Mouse (Mus musculus): ENCODE results near the gene Gm21992. TPM values are rescaled to one million over a fixed set of nuclear protein-coding genes. Genes with fewer than 3 reads are reported as not detected.
"Not testable (repeated sequence)": the region's sequence is repeated elsewhere in the genome, so short reads cannot be mapped to it uniquely, and the experiment has no call there.

The Gm21992 gene
- total RNA-seq, 1 experiment from 2014 or later = 17.3 TPM

DNA sequence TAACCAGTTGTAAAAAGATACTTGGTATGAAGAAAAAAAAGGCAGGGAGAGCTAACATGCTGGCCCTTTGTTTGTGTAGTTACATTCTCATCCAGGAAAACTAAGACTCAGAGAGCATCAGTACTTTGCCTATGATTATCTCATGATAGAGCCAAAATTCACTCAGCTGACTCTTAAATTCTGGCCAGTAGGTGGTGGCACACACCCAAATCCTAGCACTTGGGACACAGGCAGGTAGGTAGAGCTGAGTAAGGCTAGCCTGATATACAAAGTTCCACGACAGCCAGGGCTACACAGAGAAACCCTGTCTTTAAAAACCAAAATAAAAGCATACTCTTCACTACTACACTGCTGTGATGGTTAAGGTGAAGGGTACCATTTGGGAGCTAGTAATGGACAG, 48.5 kb downstream of the Gm21992 start:
- ATAC-seq (ENCODE audit: extremely low read depth, insufficient number of reproducible peaks, low FRiP score, poor library complexity, severe bottlenecking) = no peak

DNA sequence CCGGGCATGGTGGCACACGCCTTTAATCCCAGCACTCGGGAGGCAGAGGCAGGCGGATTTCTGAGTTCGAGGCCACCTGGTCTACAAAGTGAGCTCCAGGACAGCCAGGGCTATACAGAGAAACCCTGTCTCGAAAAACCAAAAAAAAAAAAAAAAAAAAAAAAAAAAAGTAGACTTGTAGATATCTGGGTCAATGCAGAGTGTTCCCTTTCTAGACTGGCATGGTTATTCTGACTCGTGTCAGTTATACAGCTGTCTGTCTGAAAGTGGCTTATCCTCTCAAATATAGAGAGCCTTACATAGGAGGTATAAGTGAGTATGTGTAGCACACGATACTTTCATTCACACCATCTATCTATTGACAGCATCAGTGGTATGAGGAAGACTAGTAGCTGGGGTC, 50.9 kb downstream of the Gm21992 start:
- ATAC-seq (ENCODE audit: extremely low read depth, insufficient number of reproducible peaks, low FRiP score, poor library complexity, severe bottlenecking) = not testable (repeated sequence)

DNA sequence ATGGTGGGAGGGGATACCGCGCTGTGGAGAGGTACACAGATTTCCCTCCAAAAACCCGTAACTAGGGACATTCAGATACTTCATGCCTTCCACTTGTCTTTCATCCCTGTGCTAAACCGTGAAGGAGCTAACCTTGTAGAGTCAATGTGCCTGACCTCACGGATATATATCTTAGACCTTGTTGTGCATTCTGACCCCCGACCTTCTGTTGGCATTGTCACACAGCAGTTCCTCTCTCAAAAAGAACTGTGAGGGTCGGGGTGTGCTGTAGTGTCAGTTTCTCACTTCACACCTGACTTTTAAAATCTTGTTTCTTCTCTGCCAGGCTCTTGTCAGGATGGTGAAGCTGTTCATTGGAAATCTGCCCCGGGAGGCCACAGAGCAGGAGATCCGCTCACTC, 54.5 kb downstream of the Gm21992 start:
- no peak for ATAC-seq (ENCODE audit: extremely low read depth, insufficient number of reproducible peaks, low FRiP score, poor library complexity, severe bottlenecking)

DNA sequence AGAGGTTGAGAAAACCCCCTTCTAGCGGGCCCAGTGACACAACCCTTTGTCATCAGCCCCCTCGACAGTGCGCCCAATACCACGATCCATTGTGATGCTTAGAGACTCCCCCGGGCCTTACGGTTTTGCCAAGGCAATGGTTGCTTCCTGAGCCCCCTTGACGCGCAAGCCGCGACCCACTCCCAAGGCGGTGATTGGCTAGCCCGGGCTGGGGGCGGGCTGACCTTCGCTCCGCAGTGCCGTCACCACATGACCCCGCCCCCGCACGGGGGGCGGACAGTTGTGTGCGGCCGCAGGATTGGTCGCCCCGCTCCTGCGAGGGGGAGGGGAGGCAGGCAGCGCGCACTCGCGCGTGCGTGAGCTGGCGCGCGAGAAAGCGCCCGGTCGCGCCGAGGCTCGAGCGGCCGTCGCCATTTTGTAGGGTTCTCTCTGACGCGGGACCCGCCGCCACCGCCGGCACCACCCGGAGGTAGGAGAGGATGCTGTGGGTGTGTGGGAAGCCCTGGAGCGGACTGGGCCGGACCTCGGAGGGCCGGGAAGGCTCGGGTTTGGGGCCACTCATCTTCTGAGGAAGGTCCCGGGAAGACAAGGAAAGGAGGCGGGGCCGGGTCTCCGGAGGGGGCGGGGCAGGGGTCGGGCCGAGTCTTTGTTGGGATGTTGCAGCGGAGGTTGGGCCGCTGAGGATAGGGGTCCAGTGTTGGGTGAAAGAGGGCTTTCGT, 55.1 kb downstream of the Gm21992 start, which contains the start of gene Rbm4b:
Gene Rbm4b (plus strand): TSS at position 305 of the 719 bp plus-strand sequence.
- peak; percentile 79 for ATAC-seq (ENCODE audit: extremely low read depth, insufficient number of reproducible peaks, low FRiP score, poor library complexity, severe bottlenecking)

DNA sequence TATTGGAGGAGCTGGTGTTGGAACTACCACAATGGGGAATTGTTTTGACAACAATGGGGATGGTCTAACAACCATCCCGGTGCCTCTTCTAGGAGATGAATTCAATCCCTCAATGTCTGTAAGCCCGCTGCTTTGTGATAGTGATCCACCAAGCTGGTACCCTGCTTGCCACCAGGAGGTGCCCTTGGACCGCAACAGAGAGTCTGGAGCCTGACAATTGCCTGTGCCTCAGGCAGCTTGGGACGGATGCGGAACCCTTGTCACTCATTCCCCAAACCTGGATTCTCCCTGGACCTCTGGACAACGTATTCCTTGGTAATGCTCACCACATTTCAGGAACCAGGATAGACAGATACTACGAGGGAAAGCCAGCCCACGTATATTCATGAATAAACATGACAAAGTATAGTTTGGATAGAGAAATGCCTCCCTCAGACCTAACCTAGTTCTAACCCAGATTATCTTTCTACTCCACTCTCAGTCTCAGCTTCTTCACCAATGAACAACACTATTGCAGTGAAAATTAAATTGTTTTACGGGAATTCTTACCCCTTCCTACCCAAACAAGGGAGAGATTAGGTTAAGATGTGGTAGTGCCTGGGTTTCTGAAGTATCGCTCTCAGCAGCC, 55.7 kb downstream of the Gm21992 start:
- ATAC-seq (ENCODE audit: extremely low read depth, insufficient number of reproducible peaks, low FRiP score, poor library complexity, severe bottlenecking) = peak; percentile 80

DNA sequence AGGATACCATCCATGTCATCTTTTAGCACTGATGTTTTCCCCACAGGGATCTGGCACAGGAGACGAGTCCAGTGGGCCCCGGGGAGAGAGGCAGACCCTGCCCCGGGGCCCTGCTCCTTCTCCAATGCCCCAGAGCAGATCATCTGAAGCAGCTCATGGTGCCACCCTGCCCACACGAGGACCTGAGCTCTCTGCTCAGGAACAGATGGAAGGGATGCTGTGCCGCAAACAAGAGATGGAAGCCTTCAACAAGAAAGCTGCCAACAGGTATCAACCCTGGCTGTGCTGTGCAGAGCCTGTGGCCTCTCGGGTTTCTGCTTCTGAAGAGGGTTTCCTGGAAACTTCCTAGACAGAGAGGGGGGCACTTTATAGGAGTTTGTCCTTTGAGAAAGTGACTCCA, 61.4 kb downstream of the Gm21992 start:
- ATAC-seq (ENCODE audit: extremely low read depth, insufficient number of reproducible peaks, low FRiP score, poor library complexity, severe bottlenecking) = no peak

DNA sequence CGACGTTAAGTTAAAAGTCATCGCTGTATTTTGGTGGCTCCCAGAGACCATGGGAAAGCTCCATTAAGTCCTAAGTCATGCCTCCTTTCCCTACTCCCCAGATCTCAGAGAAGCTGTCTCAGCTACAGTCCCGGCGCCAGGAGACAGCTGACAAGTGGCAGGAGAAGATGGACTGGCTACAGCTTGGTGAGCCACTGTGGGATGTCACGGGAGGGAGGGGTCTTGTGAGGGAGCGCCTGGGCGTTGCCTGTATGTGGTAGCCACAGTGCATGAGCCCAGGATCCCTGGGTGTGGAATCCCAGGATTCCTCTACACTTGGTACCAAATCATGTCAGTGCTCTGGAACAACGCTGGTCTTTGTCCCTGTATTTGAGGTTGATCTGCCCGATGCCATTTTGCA, 62.9 kb downstream of the Gm21992 start:
- no peak for ATAC-seq (ENCODE audit: extremely low read depth, insufficient number of reproducible peaks, low FRiP score, poor library complexity, severe bottlenecking)

DNA sequence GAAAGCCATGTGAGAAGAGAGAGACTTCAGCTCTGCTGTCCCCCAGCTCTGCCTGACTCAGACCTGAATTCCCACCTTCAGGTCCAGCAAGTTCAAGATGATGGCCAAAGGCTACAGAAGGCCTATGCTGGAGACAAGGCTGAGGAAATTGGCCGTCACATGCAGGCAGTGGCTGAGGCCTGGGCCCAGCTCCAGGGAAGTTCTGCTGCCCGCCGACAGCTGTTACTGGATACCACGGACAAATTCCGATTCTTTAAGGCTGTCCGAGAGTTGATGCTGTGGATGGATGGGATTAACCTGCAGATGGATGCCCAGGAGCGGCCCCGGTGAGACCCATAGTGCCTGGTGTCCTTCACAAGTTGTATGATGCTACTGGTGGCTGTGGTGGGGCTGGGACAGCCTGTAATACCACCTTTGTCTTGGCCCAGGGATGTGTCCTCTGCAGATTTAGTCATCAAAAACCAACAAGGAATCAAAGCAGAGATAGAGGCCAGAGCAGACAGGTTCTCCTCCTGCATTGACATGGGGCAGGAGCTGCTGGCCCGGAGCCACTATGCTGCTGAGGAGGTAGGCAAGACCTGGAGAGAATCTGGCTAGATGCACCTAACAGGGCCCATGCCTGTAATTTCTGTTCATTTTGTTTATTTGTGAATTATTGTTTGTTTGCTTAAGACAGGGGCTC, 63.6 kb downstream of the Gm21992 start:
- no peak for ATAC-seq (ENCODE audit: extremely low read depth, insufficient number of reproducible peaks, low FRiP score, poor library complexity, severe bottlenecking)

DNA sequence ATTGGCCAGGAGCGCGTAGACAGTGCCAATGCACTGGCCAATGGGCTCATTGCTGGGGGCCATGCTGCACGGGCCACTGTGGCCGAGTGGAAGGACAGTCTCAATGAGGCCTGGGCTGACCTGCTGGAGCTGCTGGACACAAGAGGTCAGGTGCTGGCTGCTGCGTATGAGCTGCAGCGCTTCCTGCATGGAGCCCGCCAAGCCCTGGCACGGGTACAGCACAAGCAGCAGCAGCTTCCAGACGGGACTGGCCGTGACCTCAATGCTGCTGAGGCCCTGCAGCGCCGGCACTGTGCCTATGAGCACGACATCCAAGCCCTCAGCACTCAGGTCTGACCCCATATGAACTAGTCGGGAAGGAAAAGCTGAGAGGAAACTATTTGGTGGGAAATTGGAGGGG, 64.8 kb downstream of the Gm21992 start:
- no peak for ATAC-seq (ENCODE audit: extremely low read depth, insufficient number of reproducible peaks, low FRiP score, poor library complexity, severe bottlenecking)

DNA sequence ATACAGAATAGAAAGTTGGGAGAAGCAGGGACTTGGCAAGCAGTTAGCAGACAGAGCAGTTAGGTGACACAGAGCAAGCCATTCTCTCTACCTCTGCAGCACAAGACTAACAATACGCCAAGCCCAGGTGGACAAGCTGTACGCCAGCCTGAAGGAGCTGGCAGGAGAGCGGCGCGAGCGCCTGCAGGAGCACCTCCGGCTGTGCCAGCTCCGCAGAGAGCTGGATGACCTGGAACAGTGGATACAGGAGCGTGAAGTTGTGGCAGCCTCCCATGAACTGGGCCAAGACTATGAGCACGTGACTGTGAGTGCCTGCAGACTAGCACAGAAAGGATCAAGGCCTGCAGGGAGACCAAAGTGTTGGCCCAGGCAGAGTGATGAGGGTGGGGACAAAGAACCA, 65.7 kb downstream of the Gm21992 start:
- no peak for ATAC-seq (ENCODE audit: extremely low read depth, insufficient number of reproducible peaks, low FRiP score, poor library complexity, severe bottlenecking)

DNA sequence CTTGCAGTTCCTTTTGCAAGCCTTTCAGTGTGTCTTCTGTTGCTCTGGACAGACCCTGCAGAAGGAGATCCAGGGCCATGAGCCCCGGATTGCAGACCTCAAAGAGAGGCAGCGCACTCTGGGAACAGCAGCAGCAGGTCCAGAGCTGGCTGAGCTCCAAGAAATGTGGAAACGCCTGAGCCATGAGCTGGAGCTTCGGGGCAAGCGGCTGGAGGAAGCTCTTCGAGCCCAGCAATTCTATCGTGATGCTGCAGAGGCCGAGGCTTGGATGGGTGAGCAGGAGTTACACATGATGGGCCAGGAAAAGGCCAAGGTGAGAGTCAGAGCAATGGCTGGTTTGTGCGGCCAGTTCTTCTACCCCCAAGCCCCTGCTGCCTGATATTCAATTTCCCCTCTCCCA, 66.4 kb downstream of the Gm21992 start:
- no peak for ATAC-seq (ENCODE audit: extremely low read depth, insufficient number of reproducible peaks, low FRiP score, poor library complexity, severe bottlenecking)

DNA sequence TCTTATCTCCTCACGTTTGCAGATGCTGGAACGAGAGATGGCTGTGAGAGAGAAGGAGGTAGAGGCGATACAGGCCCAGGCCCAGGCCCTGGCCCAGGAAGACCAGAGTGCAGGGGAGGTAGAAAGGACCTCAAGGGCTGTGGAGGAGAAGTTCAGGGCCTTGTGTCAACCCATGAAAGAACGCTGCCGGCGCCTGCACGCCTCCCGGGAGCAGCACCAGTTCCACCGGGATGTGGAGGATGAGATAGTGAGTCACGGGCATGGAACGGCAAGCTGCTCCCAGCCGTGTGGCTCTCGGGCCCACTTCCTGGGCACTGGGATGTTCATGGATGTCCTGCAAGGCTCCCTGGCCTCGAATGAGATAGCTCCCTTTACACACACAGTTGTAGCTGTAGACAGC, 67.4 kb downstream of the Gm21992 start:
- ATAC-seq (ENCODE audit: extremely low read depth, insufficient number of reproducible peaks, low FRiP score, poor library complexity, severe bottlenecking) = no peak

DNA sequence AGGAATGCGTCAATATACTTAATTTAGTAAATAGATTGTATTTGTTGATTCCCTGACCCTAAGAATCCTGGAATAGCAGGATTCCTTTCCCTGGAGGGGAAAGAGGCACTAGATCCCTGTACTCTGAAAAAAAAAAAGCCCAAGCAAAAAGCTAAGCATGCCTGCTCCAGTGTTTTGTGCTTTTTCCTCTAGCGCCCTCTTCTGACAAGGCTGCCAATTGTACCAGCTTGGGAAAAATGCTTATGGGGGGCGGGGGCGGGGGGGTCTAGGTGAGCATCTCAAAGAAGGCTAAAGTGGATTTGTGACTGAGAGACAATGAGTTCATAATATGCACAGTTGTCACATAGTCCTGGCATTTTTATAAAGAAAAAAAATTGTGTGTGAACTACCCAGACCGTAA, 67.9 kb downstream of the Gm21992 start:
- no peak for ATAC-seq (ENCODE audit: extremely low read depth, insufficient number of reproducible peaks, low FRiP score, poor library complexity, severe bottlenecking)

DNA sequence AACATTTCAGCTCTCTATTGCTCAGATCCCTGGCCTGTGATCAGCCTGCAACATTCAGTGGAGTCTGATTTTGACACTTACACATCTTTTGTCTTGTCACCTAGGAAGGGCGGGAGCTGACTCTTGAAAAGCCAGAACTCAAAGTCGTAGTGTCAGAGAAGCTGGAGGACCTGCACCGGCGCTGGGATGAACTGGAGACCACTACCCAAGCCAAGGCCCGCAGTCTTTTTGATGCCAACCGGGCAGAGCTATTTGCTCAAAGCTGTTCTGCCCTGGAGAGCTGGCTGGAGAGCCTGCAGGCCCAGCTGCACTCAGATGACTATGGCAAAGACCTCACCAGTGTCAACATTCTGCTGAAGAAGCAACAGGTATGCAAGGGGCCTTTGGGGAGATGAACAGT, 69.2 kb downstream of the Gm21992 start:
- ATAC-seq (ENCODE audit: extremely low read depth, insufficient number of reproducible peaks, low FRiP score, poor library complexity, severe bottlenecking) = no peak

DNA sequence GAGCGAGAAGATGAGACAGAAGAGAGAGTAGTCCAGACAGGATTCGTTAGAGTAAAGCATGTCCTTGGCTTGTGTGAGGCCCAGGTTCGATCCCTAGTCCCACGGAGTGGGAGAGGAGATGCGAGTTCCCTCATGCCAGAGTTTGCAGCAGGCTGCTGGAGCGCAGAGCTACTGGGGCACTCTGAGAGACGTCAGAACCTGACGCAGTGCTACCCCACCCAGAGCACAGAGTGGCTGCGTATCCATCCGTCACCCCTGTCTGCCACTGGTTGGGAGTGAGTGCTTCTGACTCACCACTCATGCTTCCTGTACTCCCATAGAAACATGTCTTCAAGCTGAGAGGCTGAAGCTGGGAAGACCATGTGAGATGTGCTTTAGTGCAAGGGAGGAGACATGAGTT, 69.9 kb downstream of the Gm21992 start:
- ATAC-seq (ENCODE audit: extremely low read depth, insufficient number of reproducible peaks, low FRiP score, poor library complexity, severe bottlenecking) = no peak

DNA sequence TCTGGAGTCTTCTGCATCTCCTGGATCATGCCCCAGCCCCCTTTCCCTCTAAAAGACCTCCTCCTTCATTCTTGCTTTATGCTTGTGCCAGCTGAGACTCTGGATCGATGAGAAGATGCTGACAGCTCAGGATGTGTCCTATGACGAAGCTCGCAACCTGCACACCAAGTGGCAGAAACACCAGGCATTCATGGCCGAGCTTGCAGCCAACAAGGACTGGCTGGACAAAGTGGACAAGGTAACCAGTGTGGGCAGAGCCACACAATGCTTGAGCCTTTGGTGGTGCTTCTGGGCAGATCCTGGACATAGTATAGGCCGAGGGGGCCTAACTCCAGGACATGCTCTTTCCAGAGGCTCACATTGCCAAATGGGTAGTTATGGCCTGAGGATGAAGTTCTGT, 71.7 kb downstream of the Gm21992 start:
- ATAC-seq (ENCODE audit: extremely low read depth, insufficient number of reproducible peaks, low FRiP score, poor library complexity, severe bottlenecking) = no peak

DNA sequence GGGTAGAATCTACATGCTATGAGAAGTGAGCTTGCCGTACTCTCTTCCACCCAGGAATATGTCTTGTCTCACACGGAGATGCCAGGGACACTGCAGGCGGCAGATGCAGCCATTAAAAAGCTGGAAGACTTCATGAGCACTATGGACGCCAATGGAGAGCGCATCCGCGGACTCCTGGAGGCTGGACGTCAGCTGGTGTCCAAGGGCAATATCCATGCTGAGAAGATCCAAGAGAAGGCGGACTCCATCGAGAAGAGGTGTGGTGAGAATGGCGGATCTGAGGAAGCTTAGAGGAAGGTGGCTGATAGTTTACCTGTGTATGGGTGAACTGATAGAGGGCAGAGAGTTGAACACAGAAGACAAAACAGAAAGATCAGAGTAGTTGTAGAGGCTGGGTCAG, 72.4 kb downstream of the Gm21992 start:
- no peak for ATAC-seq (ENCODE audit: extremely low read depth, insufficient number of reproducible peaks, low FRiP score, poor library complexity, severe bottlenecking)

DNA sequence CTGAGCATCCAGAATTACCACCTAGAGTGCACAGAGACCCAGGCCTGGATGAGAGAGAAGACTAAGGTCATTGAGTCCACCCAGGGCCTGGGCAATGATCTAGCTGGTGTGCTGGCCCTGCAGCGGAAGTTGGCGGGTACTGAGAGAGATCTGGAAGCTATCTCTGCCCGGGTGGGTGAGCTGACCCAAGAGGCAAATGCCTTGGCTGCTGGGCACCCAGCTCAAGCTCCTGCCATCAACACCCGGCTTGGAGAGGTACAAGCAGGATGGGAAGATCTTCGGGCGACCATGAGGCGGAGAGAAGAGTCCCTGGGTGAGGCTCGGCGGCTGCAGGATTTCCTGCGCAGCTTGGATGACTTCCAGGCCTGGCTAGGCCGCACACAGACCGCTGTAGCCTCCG, 73.5 kb downstream of the Gm21992 start:
- no peak for ATAC-seq (ENCODE audit: extremely low read depth, insufficient number of reproducible peaks, low FRiP score, poor library complexity, severe bottlenecking)

DNA sequence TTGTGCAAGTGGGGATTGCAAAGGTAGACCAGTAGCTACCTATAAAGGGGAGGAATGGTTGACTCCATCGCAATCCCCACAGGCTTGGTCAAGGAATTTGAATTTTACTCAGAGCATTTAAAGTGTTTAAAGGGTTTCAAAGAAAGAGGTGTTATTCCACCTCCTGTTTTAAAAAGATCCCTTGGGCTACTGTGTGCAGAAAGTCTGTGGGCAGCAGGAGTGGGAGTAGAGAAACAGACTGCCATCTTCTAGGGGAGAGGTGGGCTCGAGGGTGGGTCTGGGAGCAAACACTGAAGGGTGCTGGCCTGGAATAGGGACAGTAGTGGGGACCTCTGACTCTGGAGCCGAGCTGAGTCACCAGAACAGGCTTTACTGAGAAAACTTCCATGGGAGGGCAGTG, 78.4 kb downstream of the Gm21992 start:
- ATAC-seq (ENCODE audit: extremely low read depth, insufficient number of reproducible peaks, low FRiP score, poor library complexity, severe bottlenecking) = no peak

DNA sequence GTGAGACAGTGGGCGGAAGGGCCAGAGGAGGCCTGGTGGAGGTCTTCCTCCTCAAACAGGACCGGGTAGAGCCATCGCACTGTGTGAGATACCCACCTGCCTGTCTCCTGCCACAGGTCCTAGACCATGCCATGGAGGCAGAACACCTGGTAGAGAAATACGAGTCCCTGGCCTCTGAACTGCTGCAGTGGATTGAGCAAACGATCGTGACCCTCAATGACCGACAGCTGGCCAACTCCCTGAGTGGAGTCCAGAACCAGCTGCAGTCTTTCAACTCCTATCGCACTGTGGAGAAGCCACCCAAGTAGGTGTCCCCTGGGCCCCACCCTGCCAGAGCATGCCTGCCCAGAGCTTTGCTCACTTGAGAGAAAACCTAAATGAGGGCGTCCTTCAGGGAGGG, 82.2 kb downstream of the Gm21992 start:
- ATAC-seq (ENCODE audit: extremely low read depth, insufficient number of reproducible peaks, low FRiP score, poor library complexity, severe bottlenecking) = no peak

Data from neutrophil, adult 5-6 weeks (primary cell).